Mouse (Mus musculus): ENCODE measurements at regions not wholly inside any gene's neighbourhood (a gene's known extent, or its start where the extent isn't known, plus 50 kb on each side); places are given as distances from the start of the nearest gene placed in this dataset.

DNA sequence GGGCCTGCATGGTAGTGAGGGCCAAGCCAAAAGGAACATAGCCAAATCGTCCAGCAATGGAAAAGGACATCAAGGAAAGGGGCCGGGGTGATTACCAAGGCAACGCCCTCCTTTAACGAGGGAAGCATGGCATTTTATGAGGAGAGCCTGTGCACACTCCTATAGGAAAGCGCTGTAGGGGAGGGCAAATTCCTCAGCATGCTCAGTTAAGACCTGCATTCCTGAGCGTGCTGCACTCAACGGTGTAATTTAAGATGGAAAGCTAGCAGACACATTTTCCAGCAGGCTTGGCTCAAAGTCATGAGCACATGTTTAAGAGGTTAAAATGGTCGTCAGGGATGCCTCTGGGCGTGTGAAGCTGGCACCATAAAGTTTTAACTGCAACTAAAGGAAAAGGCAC is 56.6 kb upstream of the Anapc15-ps start:
- TF ChIP-seq CTCF (IDR thresholded peaks at IDR 0.05; ENCODE audit: extremely low read depth, insufficient read depth, insufficient read length, insufficient replicate concordance): no peak
- TF ChIP-seq POLR2A (IDR thresholded peaks at IDR 0.05; ENCODE audit: low read depth, low read length): no peak
